Mouse (Mus musculus) forebrain, embryonic 14.5 days (tissue): Measurements from ENCODE around the gene Lmcd1. TPM values are rescaled to one million over a fixed set of nuclear protein-coding genes. Genes with fewer than 3 reads are reported as not detected.
"Not testable (repeated sequence)": the region's sequence is repeated elsewhere in the genome, so short reads cannot be mapped to it uniquely, and the experiment has no call there.

Experiments used
- ATAC-seq: fragments of 200-750 bp; cut with Nextera tagmentation; 2 replicates; pipeline ENCODE4 v1.8.0; 2017; ENCODE audit warnings: mild to moderate bottlenecking, moderate library complexity
- DNase-seq: peaks from one replicate; pipeline ENCODE4 v3.0.0-alpha.2; 2015; ENCODE audit warnings: low spot score
- H3K27ac ChIP-seq: fragments of 300-500 bp; sonication (generic); 2 replicates; pipeline ENCODE4 v1.5.1; 2014; ENCODE audit warnings: low read depth, mild to moderate bottlenecking, control low read depth, low read length, moderate library complexity
- H3K27me3 ChIP-seq: fragments of 300-500 bp; sonication (generic); replicated peaks from 2 replicates; pipeline ENCODE4 v1.6.1; 2014; ENCODE audit warnings: low read length, control low read depth, mixed read lengths; ENCODE audit not compliant: control insufficient read depth, insufficient read depth
- H3K36me3 ChIP-seq: fragments of 300-500 bp; sonication (generic); 2 replicates; pipeline ENCODE4 v1.6.1; 2014; ENCODE audit warnings: low read length, control low read depth; ENCODE audit not compliant: control insufficient read depth, insufficient read depth
- H3K4me1 ChIP-seq: fragments of 300-500 bp; sonication (generic); 2 replicates; pipeline ENCODE4 v1.6.1; 2014; ENCODE audit warnings: antibody characterized with exemption, low read length, control low read depth; ENCODE audit not compliant: control insufficient read depth, insufficient read depth
- H3K4me2 ChIP-seq: fragments of 300-500 bp; sonication (generic); 2 replicates; pipeline ENCODE4 v1.6.1; 2014; ENCODE audit warnings: mild to moderate bottlenecking, control low read depth, low read length
- H3K4me3 ChIP-seq: fragments of 300-500 bp; sonication (generic); 2 replicates; pipeline ENCODE4 v1.5.1; 2014; ENCODE audit warnings: low read depth, low read length, control low read depth
- H3K9ac ChIP-seq: fragments of 300-500 bp; sonication (generic); 2 replicates; pipeline ENCODE4 v1.6.1; 2014; ENCODE audit warnings: mild to moderate bottlenecking, low read length, control low read depth, moderate library complexity
- H3K9me3 ChIP-seq: fragments of 300-500 bp; sonication (generic); replicated peaks from 2 replicates; pipeline ENCODE4 v1.6.1; 2016; ENCODE audit warnings: low read length, control low read depth, mixed read lengths; ENCODE audit not compliant: control insufficient read depth
- WGBS: fragments of 180-500 bp; shearing (Covaris S2); extraction: QIAGEN DNeasy Blood & Tissue Kit; methylation state at CpG from one replicate; pipeline ENCODE4 v1.1.7; 2014; 5-methylcytosine and 5-hydroxymethylcytosine counted together
- polyA plus RNA-seq: library from polyadenylated mRNA; unstranded; fragments of >200 nt; fragmentation: Nextera tagmentation; extraction: Ambion mirVana; gene quantifications from 2 replicates; pipeline ENCODE4 v1.2.1, GENCODE M21; 2014

Gene Lmcd1
- polyA plus RNA-seq, result 16.2 and 16.7 TPM in 2 replicates

GRCm38 (mm10) chr6:112273501-112274205, at the start of gene Lmcd1:
TSS of gene Lmcd1 (plus strand) at chr6:112273758.
- no peaks in the 10 kb centered on the region for H3K36me3 ChIP-seq
- under 1% methylated on average over 21 of the region's 21 CpGs for WGBS
- no peaks in the 10 kb centered on the region for H3K27me3 ChIP-seq
- peak within 1 kb of the TSS; percentile 82 for H3K27ac ChIP-seq
- ATAC-seq (peak; percentile 92), DNase-seq (peak; percentile 92)
- H3K9ac ChIP-seq, result peak within 1 kb of the TSS; percentile 52; the same call in 1 of the 2 replicates
- H3K9me3 ChIP-seq, result no peaks in the 10 kb centered on the region
- H3K4me1 ChIP-seq, result peaks cover 20% of the 10 kb centered on the region
- peak within 1 kb of the TSS; percentile 27 for H3K4me3 ChIP-seq
- H3K4me2 ChIP-seq, result peak within 1 kb of the TSS; percentile 65

- no peaks in the 10 kb centered on the region; the same call in 1 of the 2 replicates for H3K4me1 ChIP-seq
- ATAC-seq (no peak), DNase-seq (no peak)
- no peak overlapping the region for H3K4me2 ChIP-seq
- H3K27ac ChIP-seq, result no peak overlapping the region
- 86% methylated on average over 13 of the region's 13 CpGs for WGBS
- H3K27me3 ChIP-seq, result no peaks in the 10 kb centered on the region
- H3K9ac ChIP-seq, result no peak overlapping the region
- H3K9me3 ChIP-seq, result no peaks in the 10 kb centered on the region
- no peaks in the 10 kb centered on the region for H3K36me3 ChIP-seq
- H3K4me3 ChIP-seq, result no peak overlapping the region
Measured at GRCm38 (mm10) chr6:112223877-112224632, 49.5 kb upstream of the Lmcd1 start.

GRCm38 (mm10) chr6:112236775-112237174, 36.8 kb upstream of the Lmcd1 start:
- Histone ChIP-seq H3K4me3 (no peak overlapping the region), H3K36me3 (no peaks in the 10 kb centered on the region), H3K9me3 (no peaks in the 10 kb centered on the region), H3K4me1 (no peaks in the 10 kb centered on the region), H3K4me2 (no peak overlapping the region), H3K9ac (no peak overlapping the region), H3K27me3 (no peaks in the 10 kb centered on the region), H3K27ac (no peak overlapping the region)
- ATAC-seq (no peak), DNase-seq (no peak)
- 86% methylated on average over 1 of the region's 1 CpGs for WGBS

GRCm38 (mm10) chr6:112242216-112242615, 31.3 kb upstream of the Lmcd1 start:
- no peak overlapping the region for H3K4me3 ChIP-seq

GRCm38 (mm10) chr6:112245639-112246038, 27.9 kb upstream of the Lmcd1 start:
- Histone ChIP-seq H3K9ac (no peak overlapping the region), H3K4me3 (no peak overlapping the region), H3K27ac (no peak overlapping the region), H3K4me1 (peaks cover 3% of the 10 kb centered on the region; the same call in 1 of the 2 replicates), H3K27me3 (no peaks in the 10 kb centered on the region), H3K36me3 (no peaks in the 10 kb centered on the region), H3K9me3 (no peaks in the 10 kb centered on the region), H3K4me2 (no peak overlapping the region)
- peak; percentile 73; the same call in 1 of the 2 replicates for ATAC-seq
- peak; percentile 69 for DNase-seq
- WGBS, result 44% methylated on average over 4 of the region's 4 CpGs

More at GRCm38 (mm10) chr6:112242216-112242615, 31.3 kb upstream of the Lmcd1 start:
- peaks cover 3% of the 10 kb centered on the region; the same call in 1 of the 2 replicates for H3K4me1 ChIP-seq
- no peaks in the 10 kb centered on the region for H3K27me3 ChIP-seq
- DNase-seq, result no peak
- no peak overlapping the region for H3K4me2 ChIP-seq
- no peak overlapping the region for H3K27ac ChIP-seq
- no peaks in the 10 kb centered on the region for H3K36me3 ChIP-seq
- 73% methylated on average over 2 of the region's 2 CpGs for WGBS
- no peaks in the 10 kb centered on the region for H3K9me3 ChIP-seq
- H3K9ac ChIP-seq, result no peak overlapping the region
- no peak for ATAC-seq

- Histone ChIP-seq H3K4me3 (no peak overlapping the region), H3K36me3 (no peaks in the 10 kb centered on the region), H3K27me3 (no peaks in the 10 kb centered on the region), H3K4me2 (no peak overlapping the region), H3K9ac (no peak overlapping the region), H3K27ac (no peak overlapping the region), H3K9me3 (no peaks in the 10 kb centered on the region), H3K4me1 (peaks cover 3% of the 10 kb centered on the region; the same call in 1 of the 2 replicates)
- DNase-seq (no peak), ATAC-seq (no peak)
- 73% methylated on average over 1 of the region's 1 CpGs for WGBS
Measured at GRCm38 (mm10) chr6:112246636-112247035, 26.9 kb upstream of the Lmcd1 start.

- not testable (repeated sequence) for ATAC-seq, H3K27ac ChIP-seq, H3K4me2 ChIP-seq, H3K4me1 ChIP-seq, H3K36me3 ChIP-seq, H3K4me3 ChIP-seq, H3K9ac ChIP-seq, H3K27me3 ChIP-seq, DNase-seq, H3K9me3 ChIP-seq
- 100% methylated on average over 2 of the region's 3 CpGs for WGBS
Measured at GRCm38 (mm10) chr6:112253943-112254342, 19.6 kb upstream of the Lmcd1 start.

- Histone ChIP-seq H3K9me3 (no peaks in the 10 kb centered on the region), H3K4me1 (no peaks in the 10 kb centered on the region), H3K27me3 (no peaks in the 10 kb centered on the region), H3K4me2 (no peak overlapping the region), H3K4me3 (no peak overlapping the region), H3K36me3 (no peaks in the 10 kb centered on the region), H3K9ac (no peak overlapping the region), H3K27ac (no peak overlapping the region)
- no peak for ATAC-seq
- no peak for DNase-seq
- 78% methylated on average over 2 of the region's 2 CpGs for WGBS
Measured at GRCm38 (mm10) chr6:112254967-112255366, 18.6 kb upstream of the Lmcd1 start.
